Mouse (Mus musculus): ENCODE measurements at regions not wholly inside any gene's neighbourhood (a gene's known extent, or its start where the extent isn't known, plus 50 kb on each side); places are given as distances from the start of the nearest gene placed in this dataset.
A peak's percentile ranks its signal among the peaks of the same experiment; 100 is the strongest.
"Not testable (repeated sequence)": the region's sequence is repeated elsewhere in the genome, so short reads cannot be mapped to it uniquely, and the experiment has no call there.

DNA sequence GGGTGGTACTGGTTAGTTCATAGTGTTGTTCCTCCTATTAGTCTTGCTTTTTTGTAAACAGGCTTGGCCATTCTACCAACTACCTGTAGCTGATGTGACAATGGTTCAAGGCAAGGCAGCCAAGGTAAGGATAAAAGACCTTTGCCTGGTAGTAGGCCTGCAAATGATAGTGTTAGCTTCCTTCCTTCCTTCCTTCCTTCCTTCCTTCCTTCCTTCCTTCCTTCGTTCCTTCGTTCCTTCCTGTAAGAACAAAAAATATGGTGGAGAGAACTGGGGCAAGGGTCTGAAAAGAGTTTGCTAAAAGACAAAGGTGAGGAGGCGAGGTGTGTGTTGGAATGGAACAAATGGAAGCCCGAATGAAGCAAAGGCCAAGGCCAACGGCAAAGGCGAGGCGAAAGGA, 84.8 kb upstream of the Ezh2 start:
- DNase-seq = not testable (repeated sequence)

DNA sequence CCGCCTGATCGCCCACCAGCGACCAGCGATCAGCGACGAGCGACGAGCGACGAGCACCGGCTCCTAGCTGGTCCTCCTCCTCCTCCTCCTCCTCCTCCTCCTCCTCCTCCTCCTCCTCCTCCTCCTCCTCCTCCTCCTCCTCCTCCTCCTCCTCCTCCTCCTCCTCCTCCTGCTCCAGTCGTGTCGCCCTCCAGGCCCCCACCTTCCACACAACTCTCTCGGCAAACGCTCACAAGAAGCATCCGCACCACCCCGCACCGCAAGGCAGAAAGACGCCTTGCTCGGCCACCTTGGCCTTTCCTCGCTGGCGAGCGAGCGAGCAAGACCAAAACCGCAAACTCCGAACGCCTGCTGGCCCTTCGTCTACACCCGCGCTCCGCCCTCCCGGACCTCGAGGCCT, 77.6 kb upstream of the Ezh2 start:
- peak; percentile 44 for DNase-seq

DNA sequence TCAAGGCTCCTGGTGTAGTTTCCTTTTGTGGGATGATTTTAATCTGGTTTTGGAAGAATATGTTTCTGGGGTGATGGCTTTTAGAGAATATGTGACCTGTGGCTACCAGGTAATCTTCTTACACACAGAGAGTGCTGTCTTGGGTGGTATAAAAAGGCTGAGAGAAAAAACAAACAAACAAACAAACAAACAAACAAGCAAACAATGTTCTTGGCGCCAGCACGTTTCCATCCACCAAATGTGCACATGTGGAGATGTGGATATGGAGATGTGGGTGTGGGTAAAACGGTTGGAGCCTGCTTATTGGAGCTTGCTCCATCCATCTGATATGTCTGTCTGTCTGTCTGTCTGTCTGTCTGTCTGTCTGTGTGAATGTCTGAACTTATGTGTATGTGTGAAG, 57.7 kb upstream of the Ezh2 start:
- peak; percentile 7 for DNase-seq

DNA sequence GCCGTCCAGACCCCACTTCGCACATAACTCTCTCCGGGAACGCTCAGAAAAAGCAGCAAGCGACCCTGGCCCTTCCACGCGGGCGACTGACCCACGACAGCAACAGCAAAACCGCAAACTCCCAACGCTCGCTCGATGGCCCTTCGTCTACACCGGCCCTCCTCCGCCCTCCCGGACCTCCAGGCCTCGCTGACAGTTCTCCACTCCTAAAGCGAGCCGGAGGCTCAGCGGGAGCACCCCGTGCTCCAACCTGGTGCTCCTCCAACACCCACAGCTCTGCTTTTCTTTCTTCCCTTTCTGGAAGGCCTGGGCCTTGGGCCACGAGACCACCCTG, 56.2 kb upstream of the Ezh2 start:
- DNase-seq = not testable (repeated sequence)

DNA sequence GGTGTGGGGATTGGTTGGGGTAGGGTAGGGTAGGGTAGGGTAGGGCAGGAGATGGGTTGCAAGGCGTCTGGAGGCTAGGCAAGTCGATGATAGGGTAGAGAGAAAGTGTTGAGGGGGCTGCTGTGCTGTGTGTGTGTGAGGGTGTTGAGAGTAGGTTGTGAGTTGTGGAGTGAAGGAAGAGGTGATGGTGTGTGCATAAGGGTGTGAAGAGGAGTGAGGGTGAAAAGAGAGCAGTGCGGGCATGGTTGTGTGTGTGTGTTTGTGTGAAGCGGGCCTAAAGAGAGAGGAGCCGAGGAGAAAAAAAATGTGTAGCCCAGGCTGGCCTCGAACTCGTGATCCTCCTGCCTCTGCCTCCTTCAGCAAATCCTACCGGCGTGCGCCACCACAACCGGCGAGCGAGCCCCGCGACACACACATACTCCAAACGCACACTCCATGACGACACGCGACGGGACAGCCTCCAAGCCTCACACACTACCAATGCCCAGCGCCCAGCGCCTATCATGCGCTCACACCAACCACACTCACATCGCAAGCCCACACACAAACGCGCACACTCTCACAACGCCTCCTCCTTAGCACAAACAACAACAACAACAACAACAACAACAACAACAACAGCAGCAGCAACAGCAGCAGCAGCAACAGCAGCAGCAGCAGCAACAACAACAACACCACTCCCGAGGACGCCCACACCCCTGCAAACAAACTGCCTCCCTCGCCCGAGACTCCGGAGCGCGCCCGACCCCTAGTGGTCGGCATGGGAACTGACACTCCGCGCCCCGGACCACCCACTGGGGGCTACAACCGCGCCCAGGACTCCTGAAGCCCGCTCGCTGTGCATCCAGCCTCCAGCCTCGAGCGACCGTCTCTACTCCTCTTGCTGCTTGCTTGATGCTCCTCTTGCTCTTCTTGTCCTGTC, 55.6 kb upstream of the Ezh2 start:
- DNase-seq = peak; percentile 96

DNA sequence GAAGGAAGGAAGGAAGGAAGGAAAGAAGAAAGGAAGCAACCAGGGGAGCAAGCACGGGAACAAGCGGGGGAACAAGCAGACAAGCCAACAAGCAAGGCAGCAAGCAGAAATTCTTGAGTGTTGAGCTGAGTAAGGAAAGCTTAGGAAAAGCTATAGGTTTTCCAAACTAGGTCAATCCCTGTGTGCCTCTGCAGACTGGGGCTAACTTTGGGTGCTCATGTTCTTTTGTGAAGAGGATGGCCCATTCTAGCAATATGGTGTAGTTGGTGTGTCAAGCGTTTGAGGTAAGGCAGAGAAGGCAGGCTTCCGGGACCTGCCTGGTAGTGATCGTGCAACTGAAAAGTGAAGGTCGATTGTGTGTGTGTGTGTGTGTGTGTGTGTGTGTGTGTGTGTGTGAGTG, 54.8 kb upstream of the Ezh2 start:
- DNase-seq = peak; percentile 10

DNA sequence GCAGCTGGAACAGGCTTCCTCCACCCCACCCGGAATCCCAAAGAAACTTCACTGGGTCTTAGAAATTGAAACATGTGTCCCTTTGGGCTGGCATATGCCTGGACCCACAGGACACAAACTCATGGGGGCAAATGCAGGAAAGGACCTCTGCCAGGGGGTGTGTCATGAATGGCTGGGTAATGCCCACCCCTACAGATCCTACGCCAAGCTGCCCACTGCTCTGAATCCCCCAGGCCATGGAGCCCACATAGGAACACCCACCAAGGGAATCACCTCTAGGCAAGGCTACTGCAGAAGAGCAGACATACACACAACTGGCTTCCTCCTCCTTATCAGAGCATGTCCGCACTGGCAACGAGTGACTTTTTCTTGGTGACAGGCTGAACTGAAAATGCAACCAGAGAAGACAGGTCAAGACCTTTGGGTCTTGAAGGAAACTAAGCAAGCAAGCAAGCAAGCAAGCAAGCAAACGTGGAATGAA, 54.4 kb upstream of the Ezh2 start:
- peak; percentile 14 for DNase-seq

DNA sequence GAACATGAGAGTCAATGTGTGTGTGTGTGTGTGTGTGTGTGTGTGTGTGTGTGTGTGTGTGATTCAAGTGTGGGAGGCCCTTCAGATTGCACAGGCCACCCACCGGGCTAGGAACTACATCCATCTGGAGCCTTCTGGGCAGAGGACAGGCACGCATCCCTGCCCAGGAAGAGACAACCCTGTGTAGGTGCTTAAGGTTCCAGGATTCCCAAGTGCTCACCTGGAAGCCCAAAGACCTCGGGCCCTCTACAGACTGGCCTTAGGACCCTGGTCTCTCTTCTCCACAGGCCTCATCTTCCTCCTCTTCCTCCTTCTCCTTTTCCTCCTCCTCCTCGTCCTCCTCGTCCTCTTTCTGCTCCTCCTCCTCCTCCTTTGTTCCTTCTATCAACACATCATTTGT, 53.8 kb upstream of the Ezh2 start:
- DNase-seq = peak; percentile 5

DNA sequence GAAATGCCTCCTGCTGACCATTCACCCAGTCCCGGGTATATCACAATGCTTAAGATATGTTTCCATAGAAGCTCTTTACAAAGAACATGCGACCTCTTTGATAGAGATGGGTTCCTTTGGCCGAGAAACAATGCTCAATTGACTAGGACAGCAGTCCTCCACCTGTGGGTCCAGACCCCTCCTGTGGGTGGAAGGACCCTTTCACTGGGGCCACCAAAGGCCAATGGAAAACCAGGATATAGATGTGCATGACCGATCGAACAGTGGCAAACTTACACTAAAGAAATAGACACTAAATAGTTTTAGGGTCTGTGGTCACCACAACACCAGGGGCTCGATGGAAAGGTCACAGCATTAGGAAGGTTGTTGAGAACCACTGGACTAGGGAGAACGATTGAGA, 53.2 kb upstream of the Ezh2 start:
- peak; percentile 5 for DNase-seq

DNA sequence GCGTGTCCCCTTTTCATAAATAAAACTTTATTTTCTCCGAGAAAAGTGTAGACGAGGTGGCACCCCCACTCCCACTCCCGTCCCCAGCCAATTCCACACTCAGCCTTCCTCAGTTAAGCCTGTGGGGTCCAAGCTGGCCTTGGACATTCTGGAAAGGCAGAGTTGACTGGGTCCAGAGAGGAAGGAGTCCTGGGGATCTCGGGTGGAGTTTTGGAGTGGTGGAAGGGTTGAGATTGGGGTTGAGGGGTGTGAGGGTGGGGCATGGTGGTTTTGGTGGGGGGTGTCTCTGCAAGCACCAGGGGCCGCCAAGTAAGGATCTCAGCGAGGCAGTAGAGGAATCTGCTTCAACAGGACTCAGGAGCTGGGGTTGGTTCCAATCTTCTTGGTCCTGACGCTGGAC, 52.7 kb upstream of the Ezh2 start:
- DNase-seq = peak; percentile 10

DNA sequence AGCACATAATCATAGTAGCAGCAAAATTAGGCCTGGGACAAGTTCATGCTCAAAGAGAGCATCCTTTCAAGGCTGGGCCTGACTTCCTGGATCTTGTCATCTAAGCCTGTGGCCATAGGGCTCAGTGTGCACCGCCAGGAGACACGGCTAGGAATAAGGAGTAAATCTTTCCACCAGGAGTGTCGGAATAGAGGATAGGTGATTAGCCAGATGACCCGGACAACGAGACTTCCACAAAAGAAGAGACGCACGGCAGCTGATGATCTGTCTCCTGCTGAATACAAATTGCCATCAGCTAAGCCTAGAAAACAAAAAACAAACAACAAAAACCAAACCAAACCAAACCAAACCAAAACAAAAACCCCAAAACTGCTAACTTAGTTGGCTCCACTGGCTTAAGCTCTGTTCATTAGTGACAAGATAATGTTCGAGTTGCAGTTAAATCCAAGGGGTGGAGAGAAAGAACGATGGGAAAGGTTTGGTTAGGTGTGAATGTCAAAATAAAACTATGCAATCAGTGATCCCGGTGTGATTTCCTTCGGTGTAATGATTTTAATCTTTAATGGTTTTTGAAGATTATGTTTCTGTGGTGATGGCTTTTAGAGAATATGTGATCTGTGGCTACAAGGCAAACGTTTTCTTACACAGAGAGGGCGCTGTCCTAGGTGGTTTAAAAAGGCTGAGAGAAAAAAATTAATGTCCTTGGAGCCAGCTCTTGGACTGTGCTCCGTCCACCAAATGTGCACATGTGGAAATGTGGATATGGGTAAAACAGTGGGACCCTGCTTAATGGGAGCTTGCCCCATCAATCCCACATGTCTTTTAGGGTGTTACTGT, 51.8 kb upstream of the Ezh2 start:
- peak; percentile 4 for DNase-seq

DNA sequence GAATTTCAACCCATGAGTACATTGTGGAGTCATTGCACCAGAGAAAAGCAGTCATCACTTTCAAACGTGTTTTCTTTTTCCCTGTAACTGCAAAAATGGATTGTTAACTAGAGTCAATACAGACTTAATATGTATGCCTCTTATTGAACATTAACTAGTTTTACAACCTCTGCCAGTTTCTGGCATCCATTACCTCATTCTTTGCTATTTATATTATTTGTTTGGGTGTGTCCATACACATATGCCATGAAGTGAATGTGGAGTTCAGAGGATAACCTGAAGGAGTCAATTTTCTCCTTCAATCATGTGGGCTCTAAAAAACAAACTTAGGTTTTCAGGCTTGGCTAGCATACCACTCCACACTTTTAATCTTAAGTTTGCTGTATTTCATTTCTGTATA, 50.9 kb upstream of the Ezh2 start:
- no peak for DNase-seq
